Mouse (Mus musculus) limb, embryonic 11.5 days (tissue): ENCODE results near the gene Pfkm. TPM values are rescaled to one million over a fixed set of nuclear protein-coding genes. Genes with fewer than 3 reads are reported as not detected.

Experiments used
- ATAC-seq: fragments of 200-750 bp; cut with Nextera tagmentation; 2 replicates; pipeline ENCODE4 v1.8.0; 2017; ENCODE audit warnings: low read depth; ENCODE audit not compliant: insufficient number of reproducible peaks, low FRiP score, low TSS enrichment
- DNase-seq: peaks from one replicate; pipeline ENCODE4 v3.0.0-alpha.2; 2015; ENCODE audit warnings: low spot score
- H3K27ac ChIP-seq: fragments of 300-500 bp; sonication (generic); replicated peaks from 2 replicates; pipeline ENCODE4 v1.5.1; 2014; ENCODE audit warnings: low read depth, mild to moderate bottlenecking, low read length
- H3K27me3 ChIP-seq: fragments of 300-500 bp; sonication (generic); 2 replicates; pipeline ENCODE4 v1.6.1; 2014; ENCODE audit warnings: mild to moderate bottlenecking, low read length, mixed read lengths; ENCODE audit not compliant: control insufficient read depth, insufficient read depth
- H3K36me3 ChIP-seq: fragments of 300-500 bp; sonication (generic); 2 replicates; pipeline ENCODE4 v1.6.1; 2014; ENCODE audit warnings: mild to moderate bottlenecking, low read length, moderate library complexity, mixed read lengths; ENCODE audit not compliant: control insufficient read depth, insufficient read depth
- H3K4me1 ChIP-seq: fragments of 300-500 bp; sonication (generic); 2 replicates; pipeline ENCODE4 v1.6.1; 2014; ENCODE audit warnings: low read length, mixed read lengths; ENCODE audit not compliant: control insufficient read depth, insufficient read depth
- H3K4me2 ChIP-seq: fragments of 300-500 bp; sonication (generic); 2 replicates; pipeline ENCODE4 v1.6.1; 2014; ENCODE audit warnings: low read depth, mild to moderate bottlenecking, moderate library complexity; ENCODE audit not compliant: severe bottlenecking
- H3K4me3 ChIP-seq: fragments of 300-500 bp; sonication (generic); 2 replicates; pipeline ENCODE4 v1.5.1; 2014; ENCODE audit warnings: low read depth, low read length
- H3K9ac ChIP-seq: fragments of 300-500 bp; sonication (generic); 2 replicates; pipeline ENCODE4 v1.6.1; 2014; ENCODE audit warnings: mild to moderate bottlenecking, low read length
- H3K9me3 ChIP-seq: fragments of 300-500 bp; sonication (generic); 2 replicates; pipeline ENCODE4 v1.6.1; 2016; ENCODE audit warnings: low read length; ENCODE audit not compliant: control insufficient read depth
- WGBS: fragments of 180-500 bp; shearing (Covaris S2); extraction: QIAGEN DNeasy Blood & Tissue Kit; methylation state at CpG from one replicate; pipeline ENCODE4 v1.1.7; 2014; 5-methylcytosine and 5-hydroxymethylcytosine counted together
- polyA plus RNA-seq: library from polyadenylated mRNA; unstranded; fragments of >200 nt; fragmentation: Nextera tagmentation; extraction: Ambion mirVana; gene quantifications from 2 replicates; pipeline ENCODE4 v1.2.1, GENCODE M21; 2014

The Pfkm gene
- polyA plus RNA-seq, 1 experiment from 2014 or later = 39.7 TPM

- Histone ChIP-seq H3K4me1 (no peaks in the 10 kb centered on the region), H3K9me3 (no peaks in the 10 kb centered on the region), H3K4me3 (no peak overlapping the region), H3K27ac (no peak overlapping the region), H3K4me2 (no peak overlapping the region), H3K36me3 (peaks cover 25% of the 10 kb centered on the region), H3K9ac (no peak overlapping the region), H3K27me3 (no peaks in the 10 kb centered on the region)
- 61% methylated on average over 3 of the region's 3 CpGs for WGBS
- ATAC-seq = no peak
- DNase-seq = no peak
These were observed 24.9 kb upstream of the Pfkm start for GRCm38 (mm10) chr15:98067492-98067891.

- Histone ChIP-seq H3K27ac (no peak overlapping the region), H3K36me3 (peaks cover 25% of the 10 kb centered on the region), H3K4me1 (no peaks in the 10 kb centered on the region), H3K27me3 (no peaks in the 10 kb centered on the region), H3K9me3 (no peaks in the 10 kb centered on the region), H3K4me2 (no peak overlapping the region), H3K4me3 (no peak overlapping the region), H3K9ac (no peak overlapping the region)
- 84% methylated on average over 9 of the region's 9 CpGs for WGBS
- no peak for DNase-seq
- ATAC-seq = no peak
These were observed 23.9 kb upstream of the Pfkm start for GRCm38 (mm10) chr15:98068506-98068905.

GRCm38 (mm10) chr15:98069566-98070245, 22.7 kb upstream of the Pfkm start:
- Histone ChIP-seq H3K4me1 (no peaks in the 10 kb centered on the region), H3K4me2 (no peak overlapping the region), H3K27ac (no peak overlapping the region), H3K27me3 (no peaks in the 10 kb centered on the region), H3K9ac (no peak overlapping the region), H3K4me3 (no peak overlapping the region), H3K9me3 (no peaks in the 10 kb centered on the region), H3K36me3 (peaks cover 25% of the 10 kb centered on the region)
- ATAC-seq (no peak), DNase-seq (no peak)
- WGBS = 88% methylated on average over 8 of the region's 8 CpGs

GRCm38 (mm10) chr15:98070376-98070775, 22.0 kb upstream of the Pfkm start:
- WGBS = 91% methylated on average over 3 of the region's 3 CpGs
- Histone ChIP-seq H3K9ac (no peak overlapping the region), H3K4me2 (no peak overlapping the region), H3K27me3 (no peaks in the 10 kb centered on the region), H3K4me1 (no peaks in the 10 kb centered on the region), H3K36me3 (peaks cover 23% of the 10 kb centered on the region), H3K4me3 (no peak overlapping the region), H3K27ac (no peak overlapping the region), H3K9me3 (no peaks in the 10 kb centered on the region)
- DNase-seq = no peak
- no peak for ATAC-seq

- WGBS = 94% methylated on average over 8 of the region's 8 CpGs
- ATAC-seq (no peak), DNase-seq (no peak)
- H3K9me3 ChIP-seq = no peaks in the 10 kb centered on the region
- no peak overlapping the region for H3K4me2 ChIP-seq
- peaks cover 21% of the 10 kb centered on the region for H3K36me3 ChIP-seq
- H3K9ac ChIP-seq = no peak overlapping the region
- no peaks in the 10 kb centered on the region for H3K27me3 ChIP-seq
- H3K4me3 ChIP-seq = no peak overlapping the region
- no peaks in the 10 kb centered on the region for H3K4me1 ChIP-seq
- no peak overlapping the region for H3K27ac ChIP-seq
These were observed 17.9 kb upstream of the Pfkm start for GRCm38 (mm10) chr15:98074521-98074920.

GRCm38 (mm10) chr15:98075034-98075433, 17.4 kb upstream of the Pfkm start:
- DNase-seq = no peak
- no peak overlapping the region for H3K9ac ChIP-seq
- H3K27ac ChIP-seq = no peak overlapping the region
- 89% methylated on average over 16 of the region's 16 CpGs for WGBS
- H3K4me1 ChIP-seq = no peaks in the 10 kb centered on the region
- no peak overlapping the region for H3K4me2 ChIP-seq
- H3K9me3 ChIP-seq = no peaks in the 10 kb centered on the region
- ATAC-seq = no peak
- peaks cover 16% of the 10 kb centered on the region for H3K36me3 ChIP-seq
- no peak overlapping the region for H3K4me3 ChIP-seq
- H3K27me3 ChIP-seq = no peaks in the 10 kb centered on the region

- H3K27ac ChIP-seq = no peak overlapping the region
- no peak overlapping the region for H3K4me3 ChIP-seq
- 89% methylated on average over 6 of the region's 6 CpGs for WGBS
- H3K4me1 ChIP-seq = no peaks in the 10 kb centered on the region
- H3K27me3 ChIP-seq = no peaks in the 10 kb centered on the region
- H3K4me2 ChIP-seq = no peak overlapping the region
- H3K36me3 ChIP-seq = peaks cover 5% of the 10 kb centered on the region; the same call in 1 of the 2 replicates
- H3K9me3 ChIP-seq = no peaks in the 10 kb centered on the region
- no peak for DNase-seq
- H3K9ac ChIP-seq = no peak overlapping the region
- no peak for ATAC-seq
These were observed 15.5 kb upstream of the Pfkm start for GRCm38 (mm10) chr15:98076901-98077300.

GRCm38 (mm10) chr15:98088889-98089288, 3.5 kb upstream of the Pfkm start:
- Histone ChIP-seq H3K4me3 (no peak overlapping the region), H3K4me1 (peaks cover 6% of the 10 kb centered on the region; the same call in 1 of the 2 replicates), H3K36me3 (peaks cover 6% of the 10 kb centered on the region; the same call in 1 of the 2 replicates), H3K4me2 (no peak overlapping the region), H3K9ac (no peak overlapping the region), H3K27ac (no peak overlapping the region), H3K9me3 (no peaks in the 10 kb centered on the region), H3K27me3 (no peaks in the 10 kb centered on the region)
- ATAC-seq = no peak
- WGBS = 94% methylated on average over 1 of the region's 1 CpGs
- no peak for DNase-seq
